Mouse (Mus musculus) CH12.LX (cell line): ENCODE data around the gene Frmd5. TPM values are rescaled to one million over a fixed set of nuclear protein-coding genes. Genes with fewer than 3 reads are reported as not detected.

Experiments used
- DNase-seq: peaks from one replicate; pipeline ENCODE4 v3.0.0-alpha.2; 2013; ENCODE audit errors: extremely low read depth
- H3K27ac ChIP-seq: 2 replicates; pipeline ENCODE4 v1.5.1; 2012; ENCODE audit warnings: low read depth, mild to moderate bottlenecking, control low read depth, moderate library complexity; ENCODE audit not compliant: insufficient read depth
- H3K27me3 ChIP-seq: replicated peaks from 2 replicates; pipeline ENCODE3; 2012; ENCODE audit warnings: inconsistent platforms
- H3K36me3 ChIP-seq, 2 experiments: replicated peaks in 1 of 2; 2 replicates each; pipeline versions ENCODE3 to v1.6.1; 2012; ENCODE audit warnings: inconsistent platforms in 1 of 2, low read length in 1 of 2, mild to moderate bottlenecking in 1 of 2, mixed read lengths in 1 of 2, moderate library complexity in 1 of 2; ENCODE audit not compliant: control insufficient read depth in 1 of 2, insufficient read depth in 1 of 2
- H3K4me1 ChIP-seq, 2 experiments: 2 replicates each; pipeline ENCODE4 v1.6.1; 2012; ENCODE audit warnings: inconsistent platforms in 1 of 2, moderate library complexity in 1 of 2; ENCODE audit not compliant: insufficient read depth in 2 of 2, control insufficient read depth in 1 of 2
- H3K4me2 ChIP-seq: 2 replicates; pipeline ENCODE4 v1.6.1; 2012; ENCODE audit warnings: low read depth, mild to moderate bottlenecking, control low read depth; ENCODE audit not compliant: poor library complexity, insufficient read depth, severe bottlenecking
- H3K4me3 ChIP-seq, 3 experiments: fragments of 150-350 bp in 1 of 3; sonication (generic) in 1 of 3; replicated peaks in 1 of 3; 2 replicates each; pipeline versions ENCODE3 to v1.5.1; 2011 to 2012; ENCODE audit warnings: low read depth in 2 of 3, low read length in 2 of 3, mild to moderate bottlenecking in 2 of 3, moderate library complexity in 2 of 3, control low read depth in 1 of 3, improper control_type of control experiment in 1 of 3, inconsistent platforms in 1 of 3, mixed read lengths in 1 of 3; ENCODE audit not compliant: poor library complexity in 1 of 3
- H3K79me2 ChIP-seq: replicated peaks from 2 replicates; pipeline ENCODE4 v1.6.1; 2012; ENCODE audit warnings: mild to moderate bottlenecking, moderate library complexity; ENCODE audit not compliant: control insufficient read depth, poor library complexity, insufficient read depth, severe bottlenecking; ENCODE audit errors: extremely low read depth
- H3K9ac ChIP-seq: 2 replicates; pipeline ENCODE4 v1.6.1; 2012; ENCODE audit warnings: low read depth, mild to moderate bottlenecking, control low read depth, moderate library complexity; ENCODE audit not compliant: insufficient read depth
- H3K9me3 ChIP-seq: replicated peaks from 2 replicates; pipeline ENCODE3; 2012; ENCODE audit warnings: low read length, inconsistent platforms, mixed read lengths
- CHD1 ChIP-seq: IDR thresholded peaks from 2 replicates; pipeline ENCODE4 v1.6.1; 2012; ENCODE audit warnings: low read depth, low read length, improper control_type of control experiment, inconsistent platforms
- CHD2 ChIP-seq: IDR thresholded peaks from 2 replicates; pipeline ENCODE4 v1.6.1; 2011; ENCODE audit warnings: low read length, improper control_type of control experiment
- E2F4 ChIP-seq: IDR thresholded peaks from 2 replicates; pipeline ENCODE4 v1.6.1; 2011; ENCODE audit warnings: low read depth, low read length, improper control_type of control experiment; ENCODE audit not compliant: insufficient replicate concordance
- ELF1 ChIP-seq: IDR thresholded peaks from 2 replicates; pipeline ENCODE4 v1.6.1; 2014; ENCODE audit warnings: low read depth, mild to moderate bottlenecking, inconsistent platforms, low read length, improper control_type of control experiment
- ETS1 ChIP-seq: conservative IDR thresholded peaks from 2 replicates; pipeline ENCODE4 v1.6.1; 2012; ENCODE audit warnings: low read depth, mild to moderate bottlenecking, inconsistent platforms, low read length, improper control_type of control experiment, moderate library complexity
- HCFC1 ChIP-seq: IDR thresholded peaks from 2 replicates; pipeline ENCODE4 v1.6.1; 2012; ENCODE audit warnings: low read depth, mild to moderate bottlenecking, inconsistent platforms, low read length, improper control_type of control experiment
- IRF4 ChIP-seq: IDR thresholded peaks from 2 replicates; pipeline ENCODE4 v1.6.1; 2014; ENCODE audit warnings: low read depth, mild to moderate bottlenecking, inconsistent platforms, low read length, improper control_type of control experiment
- JUND ChIP-seq: conservative IDR thresholded peaks from 2 replicates; pipeline ENCODE4 v1.6.1; 2011; ENCODE audit warnings: low read depth, low read length, improper control_type of control experiment
- MAFK ChIP-seq: IDR thresholded peaks from 2 replicates; pipeline ENCODE4 v1.6.1; 2011; ENCODE audit warnings: low read length, improper control_type of control experiment; ENCODE audit not compliant: insufficient replicate concordance
- MAX ChIP-seq: IDR thresholded peaks from 2 replicates; pipeline ENCODE4 v1.6.1; 2011; ENCODE audit warnings: low read length, improper control_type of control experiment
- MAZ ChIP-seq: IDR thresholded peaks from 2 replicates; pipeline ENCODE4 v1.6.1; 2012; ENCODE audit warnings: low read depth, mild to moderate bottlenecking, inconsistent platforms, low read length, improper control_type of control experiment, moderate library complexity
- MXI1 ChIP-seq: IDR thresholded peaks from 2 replicates; pipeline ENCODE4 v1.6.1; 2011; ENCODE audit warnings: mild to moderate bottlenecking, low read depth, low read length, improper control_type of control experiment
- PAX5 ChIP-seq: IDR thresholded peaks from 2 replicates; pipeline ENCODE4 v1.6.1; 2012; ENCODE audit warnings: low read length, inconsistent platforms, mixed read lengths
- POLR2AphosphoS2 ChIP-seq: IDR thresholded peaks from 2 replicates; pipeline ENCODE4 v1.6.1; 2011; ENCODE audit warnings: low read depth, low read length, improper control_type of control experiment
- SMC3 ChIP-seq: IDR thresholded peaks from 2 replicates; pipeline ENCODE4 v1.6.1; 2011; ENCODE audit warnings: low read depth, low read length, improper control_type of control experiment
- TBP ChIP-seq: conservative IDR thresholded peaks from 2 replicates; pipeline ENCODE4 v1.6.1; 2011; ENCODE audit warnings: low read depth, low read length, improper control_type of control experiment
- TCF12 ChIP-seq: IDR thresholded peaks from 2 replicates; pipeline ENCODE4 v1.6.1; 2014; ENCODE audit warnings: low read depth, mild to moderate bottlenecking, inconsistent platforms, low read length, improper control_type of control experiment
- UBTF ChIP-seq: IDR thresholded peaks from 2 replicates; pipeline ENCODE4 v1.6.1; 2012; ENCODE audit warnings: low read depth, mild to moderate bottlenecking, inconsistent platforms, low read length, improper control_type of control experiment, moderate library complexity
- USF1 ChIP-seq: IDR thresholded peaks from 2 replicates; pipeline ENCODE4 v1.6.1; 2014; ENCODE audit warnings: low read depth, mild to moderate bottlenecking, inconsistent platforms, low read length, improper control_type of control experiment
- USF2 ChIP-seq: conservative IDR thresholded peaks from 2 replicates; pipeline ENCODE4 v1.6.1; 2011; ENCODE audit warnings: low read depth, low read length, improper control_type of control experiment
- ZMIZ1 ChIP-seq: IDR thresholded peaks from 2 replicates; pipeline ENCODE4 v1.6.1; 2012; ENCODE audit warnings: low read depth, mild to moderate bottlenecking, inconsistent platforms, low read length, improper control_type of control experiment
- dilution Hi-C: fragments of 300-500 bp; cut with MboI; formaldehyde crosslinking; loops from 2 replicates; pipeline ENCODE4 v1.14.3; 2020; ENCODE audit warnings: low sequenced_read_pairs; ENCODE audit not compliant: extremely low pct_unique_long_range_greater_than_20kb, extremely low pct_ligation_motif_present
- in situ Hi-C: fragments of 300-500 bp; cut with MboI; formaldehyde crosslinking; loops from 3 replicates; pipeline ENCODE4 v1.14.3; 2019; ENCODE audit warnings: low sequenced_read_pairs, low pct_ligation_motif_present, low pct_unique_long_range_greater_than_20kb, mixed read lengths
- polyA plus RNA-seq: library from polyadenylated mRNA; unstranded; fragments of >175 nt; gene quantifications from 2 replicates; pipeline ENCODE4 v1.2.1, GENCODE M21; 2012; ENCODE audit warnings: low read depth; ENCODE audit not compliant: insufficient read length
- total RNA-seq, 2 experiments: library from RNA; depleted of rRNA; stranded (reverse); fragments of 300-350 nt in 1 of 2; fragments of >200 nt in 1 of 2; gene quantifications; 2 replicates each; pipeline ENCODE4 v1.2.3; 2012 to 2014

The Frmd5 gene
- total and polyA plus RNA-seq, 3 experiments = 1.9 to 3.5 (median 3.2) TPM

DNA sequence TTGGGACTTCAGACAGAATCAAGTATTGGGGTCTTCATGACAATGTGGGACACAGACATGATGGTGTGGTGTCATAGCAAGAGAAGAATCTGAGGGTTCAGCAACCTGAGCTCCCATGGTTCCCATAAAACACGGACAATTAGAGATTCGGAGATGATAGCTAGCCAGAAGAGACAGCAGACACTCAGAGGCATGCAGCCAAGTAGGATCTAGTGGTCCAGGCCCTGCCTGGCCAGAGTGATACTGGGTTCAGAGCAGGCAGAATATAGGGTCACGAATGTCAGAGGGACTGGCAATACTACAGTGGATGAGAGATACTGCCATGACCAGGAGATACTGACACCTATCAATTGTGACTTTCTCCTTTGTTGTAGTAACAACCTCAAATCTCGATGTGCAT, 138.6 kb downstream of the Frmd5 start:
- in situ Hi-C loops = no loop called here
- dilution Hi-C loops = no loop called here

DNA sequence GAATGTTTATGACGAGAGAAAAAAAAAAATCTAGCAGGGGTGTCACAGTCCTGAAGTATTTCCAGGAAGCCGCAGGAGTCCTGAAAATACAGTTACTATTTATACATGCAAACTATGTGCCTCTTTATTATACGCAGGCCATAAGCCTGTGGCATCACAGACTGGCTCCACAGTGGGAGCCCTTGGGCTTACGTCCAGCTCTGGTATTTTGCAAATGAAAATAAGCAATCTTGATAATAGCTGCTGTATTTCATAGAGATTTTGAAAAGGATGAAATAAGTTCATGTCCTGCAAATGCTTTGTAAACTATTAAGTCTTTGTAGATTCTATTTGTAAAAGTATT, 145.8 kb downstream of the Frmd5 start:
- Histone ChIP-seq H3K27ac (no peak overlapping the region), H3K9ac (no peak overlapping the region), H3K36me3 (no peaks in the 10 kb centered on the region), H3K4me3 (no peak overlapping the region), H3K4me2 (no peak overlapping the region), H3K27me3 (no peaks in the 10 kb centered on the region), H3K9me3 (no peaks in the 10 kb centered on the region), H3K79me2 (no peaks in the 10 kb centered on the region), H3K4me1 (no peaks in the 10 kb centered on the region)
- TF ChIP-seq PAX5 = no peak
- TF ChIP-seq UBTF = no peak
- no peak for TF ChIP-seq ETS1
- no peak for TF ChIP-seq E2F4
- TF ChIP-seq MAFK = no peak
- TF ChIP-seq JUND = no peak
- TF ChIP-seq POLR2AphosphoS2 = no peak
- no peak for TF ChIP-seq IRF4
- no peak for TF ChIP-seq ELF1
- TF ChIP-seq SMC3 = no peak
- TF ChIP-seq TCF12 = no peak
- TF ChIP-seq CHD1 = no peak
- TF ChIP-seq MXI1 = no peak
- TF ChIP-seq USF2 = no peak
- no peak for TF ChIP-seq MAX
- TF ChIP-seq HCFC1 = no peak
- TF ChIP-seq MAZ = no peak
- in situ Hi-C loops (no loop called here), dilution Hi-C loops (no loop called here)
- DNase-seq = no peak

More for the DNA sequence above, 138.6 kb downstream of the Frmd5 start:
- Histone ChIP-seq H3K79me2 (no peaks in the 10 kb centered on the region), H3K4me2 (no peak overlapping the region), H3K4me1 (no peaks in the 10 kb centered on the region), H3K4me3 (no peak overlapping the region), H3K36me3 (no peaks in the 10 kb centered on the region), H3K27me3 (no peaks in the 10 kb centered on the region), H3K27ac (no peak overlapping the region), H3K9me3 (no peaks in the 10 kb centered on the region), H3K9ac (no peak overlapping the region)
- TF ChIP-seq ZMIZ1 (no peak), UBTF (no peak), TBP (no peak), CHD2 (no peak), USF1 (no peak), SMC3 (no peak), USF2 (no peak)
- no peak for DNase-seq
